Mouse (Mus musculus) liver, embryonic 14.5 days (tissue): ENCODE measurements at regions not wholly inside any gene's neighbourhood (a gene's known extent, or its start where the extent isn't known, plus 50 kb on each side); places are given as distances from the start of the nearest gene placed in this dataset.

Source experiments
- CTCF ChIP-seq: IDR thresholded peaks from 2 replicates; pipeline ENCODE4 v1.5.1; 2016; ENCODE audit warnings: antibody characterized with exemption, low read depth, control low read depth
- EP300 ChIP-seq: IDR thresholded peaks from 2 replicates; pipeline ENCODE4 v1.6.1; 2016; ENCODE audit warnings: antibody characterized with exemption, low read depth

DNA sequence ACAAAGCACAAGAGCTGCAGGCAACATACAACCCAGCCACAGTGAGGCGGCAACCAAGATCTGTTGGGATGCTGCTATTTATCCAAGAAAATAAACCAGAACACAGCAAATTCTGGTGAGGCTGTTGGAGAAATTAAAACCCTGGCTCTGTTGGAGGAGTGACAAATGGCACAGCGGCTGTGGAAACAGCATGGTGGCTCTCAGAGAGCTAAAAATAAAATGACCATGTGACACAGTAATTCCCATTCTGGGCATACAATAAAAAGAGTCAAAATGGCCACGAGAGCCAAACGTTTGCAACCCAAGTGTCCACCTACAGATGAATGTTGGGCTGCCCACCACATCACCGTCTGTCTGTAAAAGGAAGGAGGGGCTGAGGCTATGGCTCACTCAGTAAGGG lies 55.9 kb upstream of the Zdhhc25 start:
- TF ChIP-seq EP300 (no peak), CTCF (no peak)
